Mouse (Mus musculus): ENCODE data around the gene Tmem132c.

The Tmem132c gene

GRCm38 (mm10) chr5:127423936-127424335 lies 182.3 kb downstream of the Tmem132c start:
- DNase-seq, result no peak

DNA sequence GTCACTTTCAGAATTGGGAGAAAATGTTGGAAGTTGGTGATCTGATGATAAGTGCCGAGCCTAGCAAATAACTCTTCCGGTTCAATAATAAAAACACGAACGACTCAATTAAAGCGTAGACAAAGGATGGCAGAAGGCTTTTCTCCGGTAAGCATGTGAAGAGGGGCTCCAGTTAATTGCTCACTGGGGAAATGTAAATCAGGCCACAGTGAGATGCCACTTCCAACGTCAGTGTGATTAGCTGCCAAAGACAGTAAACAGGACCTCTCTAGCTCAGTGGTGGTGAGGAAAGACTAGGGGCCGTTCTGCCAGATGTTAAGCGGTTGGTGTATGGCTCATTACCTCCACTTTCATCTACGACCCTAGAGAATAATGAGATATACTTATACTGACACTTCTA lies 187.5 kb downstream of the Tmem132c start:
- no peak for DNase-seq

DNA sequence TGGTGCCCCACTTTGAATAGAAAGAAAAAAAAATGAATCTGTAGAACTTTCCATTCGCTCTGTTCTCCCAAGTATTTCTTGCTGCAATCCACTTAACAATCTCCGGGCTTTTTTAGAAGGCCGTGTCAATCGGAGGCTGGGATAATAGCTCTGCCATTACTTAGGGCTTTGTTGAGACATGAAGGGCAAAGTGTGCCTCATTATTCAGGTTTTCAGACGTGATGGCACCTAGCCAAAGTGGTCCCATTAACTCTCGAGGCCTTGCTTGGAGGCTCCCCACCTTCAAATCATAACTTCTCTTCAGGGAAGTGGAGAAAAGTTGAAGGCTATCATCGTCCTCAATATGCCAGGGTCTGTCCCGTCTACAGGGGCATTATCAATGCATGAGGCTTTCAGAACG lies 190.0 kb downstream of the Tmem132c start:
- DNase-seq, result no peak

DNA sequence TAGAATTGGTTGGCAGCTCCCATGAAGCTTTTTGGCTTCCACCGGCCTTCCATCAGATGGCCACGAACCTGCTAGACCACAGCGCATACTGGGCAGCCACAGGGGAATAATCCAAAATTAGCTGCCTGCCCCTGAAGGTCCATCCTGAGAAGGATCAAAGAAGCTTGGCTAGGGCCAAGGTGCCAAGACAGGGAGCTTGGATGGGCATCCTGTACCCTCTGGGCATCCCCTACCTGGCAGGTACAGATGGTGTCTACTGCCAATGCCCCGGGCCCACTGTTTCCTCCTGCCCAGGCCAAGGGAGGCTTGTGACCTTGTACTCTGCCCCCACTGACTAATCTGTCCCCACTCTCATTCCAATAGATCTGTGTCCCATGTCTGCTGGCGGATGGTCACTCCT lies 195.2 kb downstream of the Tmem132c start:
- DNase-seq, result no peak

GRCm38 (mm10) chr5:127438639-127439038 lies 197.0 kb downstream of the Tmem132c start:
- DNase-seq, result peak in 1 of 2 experiments; percentile 2

DNA sequence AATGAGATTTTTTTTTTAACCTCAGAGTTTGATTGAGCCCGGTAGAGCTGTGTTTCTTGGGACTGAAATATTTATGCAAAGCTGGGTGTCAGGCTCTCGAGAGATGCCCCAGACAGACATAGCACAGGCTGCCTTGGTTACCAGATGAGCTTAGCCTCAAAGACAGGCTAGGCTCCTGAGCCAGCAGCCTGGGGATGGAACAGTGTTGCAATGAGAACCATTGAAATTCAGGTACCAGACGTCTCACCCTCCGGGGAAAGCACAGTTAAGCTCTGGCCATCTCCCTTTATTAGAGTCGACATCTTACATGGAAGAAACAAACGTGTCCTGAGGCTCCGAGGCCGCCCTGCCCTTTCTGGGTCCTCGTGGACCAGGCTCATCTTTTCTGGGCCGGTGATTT lies 200.4 kb downstream of the Tmem132c start:
- no peak for DNase-seq

DNA sequence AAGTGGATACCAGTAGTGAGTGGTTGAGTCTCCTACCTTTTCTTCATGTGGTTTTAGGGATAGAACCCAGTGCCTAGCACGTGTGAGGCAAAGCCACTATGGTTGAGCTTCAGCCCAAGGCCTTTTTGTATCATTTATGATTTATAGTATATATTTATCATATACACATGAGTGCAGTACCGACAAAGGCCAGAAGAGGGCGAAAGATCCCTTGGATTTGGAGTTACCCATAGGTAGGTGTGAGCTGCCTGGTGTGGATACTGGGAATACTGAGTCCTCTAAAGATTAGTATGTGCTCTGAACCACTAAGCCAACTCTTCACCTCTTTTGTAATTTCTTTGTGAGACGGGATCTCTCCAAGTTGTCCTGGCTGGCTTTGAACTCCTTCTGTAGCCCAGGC lies 212.0 kb downstream of the Tmem132c start:
- DNase-seq, result peak; percentile 42 to 54

- DNase-seq, result peak; percentile 7 to 18
Measured at GRCm38 (mm10) chr5:127454068-127454467, 212.5 kb downstream of the Tmem132c start.

GRCm38 (mm10) chr5:127456076-127456475 lies 214.5 kb downstream of the Tmem132c start:
- DNase-seq, result no peak

DNA sequence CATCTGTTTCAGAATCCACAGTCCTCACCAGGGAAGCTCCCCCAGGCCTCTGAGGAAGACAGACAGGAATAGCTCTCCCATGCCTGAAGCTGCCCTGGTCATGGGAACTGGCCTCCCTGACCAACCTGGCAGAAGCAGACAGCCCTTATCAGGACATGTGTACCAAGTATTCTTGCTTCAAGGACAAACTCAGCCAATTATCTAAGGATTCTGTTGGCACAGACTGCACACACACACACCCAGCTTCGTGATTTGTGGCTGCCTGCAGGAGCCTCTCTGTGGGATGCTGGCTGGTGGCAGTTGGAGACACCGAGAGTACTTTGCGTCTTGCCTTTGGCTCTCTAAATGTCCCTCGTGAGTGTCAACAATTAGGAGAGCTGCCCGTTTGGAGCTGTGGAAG lies 226.5 kb downstream of the Tmem132c start:
- no peak for DNase-seq

GRCm38 (mm10) chr5:127470351-127470750 lies 228.7 kb downstream of the Tmem132c start:
- no peak for DNase-seq

- DNase-seq, result peak in 1 of 2 experiments; percentile 4
Measured at GRCm38 (mm10) chr5:127471902-127472301, 230.3 kb downstream of the Tmem132c start.

DNA sequence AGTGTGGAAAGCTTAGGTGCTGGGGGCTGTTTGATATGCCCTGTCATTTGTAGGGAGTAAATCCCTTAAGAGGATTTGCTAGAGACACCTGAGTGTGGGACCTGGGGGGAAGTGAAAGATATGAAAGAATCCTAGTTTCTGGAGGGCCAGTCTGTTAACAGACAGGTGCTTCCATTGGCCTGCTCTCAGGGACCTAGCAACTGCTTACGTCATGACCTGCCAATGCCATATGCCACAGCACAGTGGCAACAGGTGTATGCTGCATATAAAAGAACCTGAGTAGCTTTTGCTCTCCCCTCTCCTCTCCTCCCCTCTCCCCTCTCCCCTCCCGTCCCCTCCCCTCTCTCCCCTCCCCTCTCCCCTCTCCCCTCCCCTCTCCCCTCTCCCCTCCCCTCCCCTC lies 232.1 kb downstream of the Tmem132c start:
- no peak for DNase-seq

- DNase-seq, result no peak
Measured at GRCm38 (mm10) chr5:127474856-127475255, 233.2 kb downstream of the Tmem132c start.

DNA sequence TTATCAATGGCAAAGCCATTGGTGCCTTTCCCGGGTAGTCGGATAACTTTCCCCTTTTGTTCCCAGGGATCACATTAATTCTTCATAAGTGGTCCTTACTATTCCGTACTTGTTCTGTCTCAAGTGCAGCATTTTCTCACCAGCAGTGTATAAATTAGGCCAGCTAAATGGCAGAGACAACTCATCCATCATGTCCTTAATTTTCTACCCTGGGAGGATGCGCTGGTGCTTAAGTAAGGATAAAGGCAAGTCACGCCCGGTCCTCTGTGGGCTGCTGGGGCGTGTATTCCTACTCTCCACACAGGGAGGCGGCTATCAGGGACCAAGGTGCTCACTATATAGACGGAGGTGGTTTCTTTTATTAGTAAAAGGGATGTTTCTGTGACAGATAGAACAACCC lies 236.2 kb downstream of the Tmem132c start:
- DNase-seq, result no peak

DNA sequence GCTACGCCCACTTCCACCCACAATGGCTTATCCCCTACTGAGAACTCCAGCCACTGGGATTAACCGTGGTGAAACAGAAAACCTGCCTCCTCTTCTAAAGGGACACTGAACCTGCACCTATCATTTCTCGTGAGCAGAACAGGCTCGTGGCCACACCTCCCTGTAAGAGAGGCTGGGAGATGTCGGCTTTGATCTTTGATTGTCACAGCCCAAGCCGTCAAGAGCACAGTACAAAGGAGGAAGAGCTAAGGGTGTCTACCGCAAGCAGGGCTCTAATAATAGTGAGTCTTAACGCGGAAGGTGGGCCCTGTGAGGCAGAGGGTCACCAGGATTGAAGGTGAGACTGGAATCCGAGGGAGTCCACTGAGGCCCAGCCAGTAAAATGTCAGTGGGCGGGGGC lies 236.7 kb downstream of the Tmem132c start:
- no peak for DNase-seq

- DNase-seq, result no peak
Measured at GRCm38 (mm10) chr5:127480931-127481330, 239.3 kb downstream of the Tmem132c start.

- peak; percentile 65 to 68 for DNase-seq
Measured at GRCm38 (mm10) chr5:127481416-127481815, 239.8 kb downstream of the Tmem132c start.

GRCm38 (mm10) chr5:127482342-127482741 lies 240.7 kb downstream of the Tmem132c start:
- DNase-seq, result no peak

DNA sequence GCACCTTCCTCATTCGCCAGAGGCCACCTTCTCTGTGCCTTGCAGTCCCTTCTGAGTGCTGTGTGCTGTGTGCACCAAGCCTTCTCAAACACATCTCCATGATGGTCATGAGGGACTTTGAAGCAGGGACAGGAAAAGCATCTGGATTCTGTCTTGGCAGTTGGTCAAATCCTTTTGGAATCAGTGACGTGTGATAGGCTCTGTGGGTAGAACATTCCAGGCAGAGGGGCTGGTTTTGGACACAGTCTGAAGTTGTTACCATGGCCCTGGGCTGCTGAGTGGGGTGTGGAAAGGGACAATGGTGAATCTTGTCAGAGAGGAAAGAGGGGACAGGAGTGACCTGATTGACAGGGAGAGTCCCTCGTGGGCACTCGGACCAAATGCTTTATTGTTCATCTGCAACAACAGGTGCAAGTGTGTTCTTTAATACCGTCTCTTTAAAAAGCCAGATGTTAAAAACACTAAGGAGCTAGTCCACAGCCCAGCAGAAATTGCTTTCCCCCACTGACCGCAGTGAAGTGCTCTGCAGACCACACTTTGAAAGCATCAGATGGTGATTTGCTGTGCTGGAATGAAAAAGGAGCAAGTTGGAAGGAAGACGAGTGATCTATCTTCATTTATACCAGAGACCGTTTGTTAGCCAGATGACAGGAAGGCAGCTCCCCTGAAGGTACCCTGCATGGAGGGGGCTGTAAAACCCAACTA lies 242.5 kb downstream of the Tmem132c start:
- DNase-seq, result peak in 1 of 2 experiments; percentile 15

GRCm38 (mm10) chr5:127484813-127485486 lies 243.3 kb downstream of the Tmem132c start:
- no peak for DNase-seq

- DNase-seq, result no peak
Measured at GRCm38 (mm10) chr5:127487190-127487589, 245.6 kb downstream of the Tmem132c start.

DNA sequence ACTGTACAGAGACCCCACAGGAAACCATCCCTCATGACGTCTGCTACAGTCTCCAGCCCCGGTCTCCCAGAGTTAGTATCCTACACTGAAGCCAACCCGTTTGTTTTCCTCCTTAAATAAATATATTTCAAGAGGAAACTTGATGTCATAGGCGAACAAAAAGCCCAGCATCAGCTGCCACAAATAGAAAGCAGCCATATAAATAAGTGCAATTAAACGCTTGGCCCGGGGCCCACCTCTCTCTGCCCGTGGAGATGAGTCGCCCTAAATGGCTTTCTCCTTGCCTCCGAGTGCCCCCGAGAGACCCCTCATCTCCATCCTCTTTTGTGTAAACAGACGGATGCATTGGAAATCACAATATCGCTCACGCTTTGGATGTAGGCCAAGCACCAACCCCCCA lies 247.1 kb downstream of the Tmem132c start:
- DNase-seq, result peak in 1 of 2 experiments; percentile 10

DNA sequence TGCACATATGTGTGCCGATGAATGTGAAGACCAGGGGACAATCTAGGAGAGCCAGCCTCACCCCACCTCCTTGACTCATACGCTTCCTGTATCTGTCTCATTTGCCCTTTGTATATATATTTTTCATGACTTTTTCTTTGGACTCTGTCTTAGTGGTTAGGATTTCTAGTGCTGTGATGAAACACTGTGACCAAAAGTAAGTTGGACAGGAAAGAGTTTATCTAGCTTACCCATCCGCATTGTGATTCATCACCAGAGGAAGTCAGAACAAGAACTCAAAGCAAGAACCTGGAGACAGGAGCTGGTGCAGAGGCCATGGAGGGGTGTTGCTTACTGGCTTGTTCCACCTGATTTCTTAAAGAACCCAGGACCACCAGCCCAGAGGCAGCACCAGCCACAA lies 250.1 kb downstream of the Tmem132c start:
- DNase-seq, result no peak

DNA sequence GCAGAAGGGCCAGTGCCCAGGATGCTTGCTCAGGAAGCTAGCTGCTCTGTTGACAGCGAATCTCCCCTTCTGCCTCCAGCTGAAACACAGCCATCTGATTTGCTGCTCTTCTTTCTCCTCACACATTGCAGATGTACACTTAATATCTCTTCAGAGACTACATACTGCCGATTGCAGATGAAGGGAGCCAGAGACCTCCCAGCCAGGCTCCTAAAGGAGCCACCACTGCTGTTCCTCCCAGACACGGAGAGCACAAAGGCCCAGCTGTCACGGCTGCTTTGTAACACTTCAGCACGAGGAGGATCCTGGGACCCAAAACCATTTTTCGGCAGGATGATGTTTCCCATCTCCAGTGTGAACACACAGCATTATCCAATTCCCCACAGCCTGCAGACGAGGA lies 255.3 kb downstream of the Tmem132c start:
- DNase-seq, result no peak

All from kidney, postnatal 4 days (tissue).